Mouse (Mus musculus) embryonic fibroblast, embryonic 13.5 days (primary cell): ENCODE data around the gene Foxn3. TPM values are rescaled to one million over a fixed set of nuclear protein-coding genes. Genes with fewer than 3 reads are reported as not detected.

Experiments
- H3K27ac ChIP-seq: 2 replicates; pipeline ENCODE4 v1.5.1; 2012; ENCODE audit warnings: low read length, control low read depth, inconsistent platforms; ENCODE audit not compliant: insufficient read depth
- H3K4me1 ChIP-seq: 2 replicates; pipeline ENCODE4 v1.6.1; 2011; ENCODE audit warnings: low read length; ENCODE audit not compliant: control insufficient read depth, insufficient read depth
- H3K4me3 ChIP-seq: 2 replicates; pipeline ENCODE4 v1.5.1; 2011; ENCODE audit warnings: mild to moderate bottlenecking, control low read depth, low read length; ENCODE audit not compliant: insufficient read depth
- CTCF ChIP-seq: IDR thresholded peaks from 2 replicates; pipeline ENCODE4 v1.5.1; 2011; ENCODE audit warnings: mild to moderate bottlenecking, control low read depth, low read length, moderate library complexity, borderline replicate concordance; ENCODE audit not compliant: insufficient read depth
- POLR2A ChIP-seq: IDR thresholded peaks from 2 replicates; pipeline ENCODE4 v1.6.1; 2011; ENCODE audit warnings: low read depth, mild to moderate bottlenecking, control low read depth, low read length, moderate library complexity
- polyA plus RNA-seq: library from polyadenylated mRNA; stranded (reverse); fragments of >200 nt; gene quantifications from 2 replicates; pipeline ENCODE4 v1.2.4, GENCODE M21; 2011; ENCODE audit warnings: low read depth; ENCODE audit not compliant: missing spikeins, insufficient read length

The Foxn3 gene
- polyA plus RNA-seq, 1 experiment: 59.0 TPM

GRCm38 (mm10) chr12:99244264-99244663 is 319.1 kb downstream of the Foxn3 start:
- no peak for TF ChIP-seq POLR2A
- no peak for TF ChIP-seq CTCF
- no peaks in the 10 kb centered on the region for H3K4me1 ChIP-seq

DNA sequence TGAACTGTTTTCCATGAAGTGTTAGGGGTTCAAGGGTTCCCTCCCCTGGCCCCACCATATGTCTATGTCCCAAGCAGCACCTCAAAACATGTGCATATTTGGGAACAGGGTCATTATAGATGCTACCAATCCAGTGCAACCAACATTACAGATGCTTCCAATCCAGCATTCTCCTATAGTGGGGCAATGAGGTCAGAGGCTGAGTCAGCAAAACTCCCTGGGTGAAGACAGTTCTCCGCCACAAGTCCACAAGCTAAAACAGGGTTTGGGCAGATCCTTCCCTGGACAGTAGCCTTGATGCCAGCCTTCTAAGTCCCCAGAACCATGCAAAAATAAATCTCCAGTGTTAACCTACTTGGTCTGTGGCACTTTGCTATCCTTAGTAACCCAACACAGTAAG is 320.1 kb downstream of the Foxn3 start:
- H3K4me1 ChIP-seq: no peaks in the 10 kb centered on the region
- no peak overlapping the region for H3K4me3 ChIP-seq
- H3K27ac ChIP-seq: no peak overlapping the region
- no peak for TF ChIP-seq CTCF
- TF ChIP-seq POLR2A: no peak

More at GRCm38 (mm10) chr12:99244264-99244663, 319.1 kb downstream of the Foxn3 start:
- no peak overlapping the region for H3K27ac ChIP-seq
- no peak overlapping the region for H3K4me3 ChIP-seq

- Histone ChIP-seq H3K4me1 (no peaks in the 10 kb centered on the region), H3K4me3 (no peak overlapping the region), H3K27ac (no peak overlapping the region)
- TF ChIP-seq CTCF: no peak
- TF ChIP-seq POLR2A: no peak
Measured at GRCm38 (mm10) chr12:99240185-99240726, 323.1 kb downstream of the Foxn3 start.

DNA sequence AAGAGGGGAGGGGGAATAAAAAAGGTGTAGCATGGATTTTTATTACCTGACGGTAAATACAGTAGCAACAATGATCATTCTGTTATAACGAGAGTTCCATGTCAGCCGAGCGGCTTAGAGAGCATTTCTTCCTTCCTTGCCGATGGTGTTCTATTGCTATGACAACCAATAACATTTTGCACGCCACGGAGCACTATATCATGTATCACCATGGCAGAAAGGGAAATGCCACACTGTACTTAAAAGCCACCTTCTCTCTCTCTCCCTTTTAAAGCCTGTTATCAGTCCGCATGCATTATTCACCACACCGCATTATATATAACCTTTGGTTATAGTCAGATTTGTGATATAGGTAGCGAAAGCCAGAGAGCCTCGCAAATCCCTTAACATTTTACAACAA is 323.6 kb downstream of the Foxn3 start:
- no peak overlapping the region for H3K4me3 ChIP-seq
- no peak overlapping the region for H3K27ac ChIP-seq
- no peak for TF ChIP-seq CTCF
- no peaks in the 10 kb centered on the region for H3K4me1 ChIP-seq

GRCm38 (mm10) chr12:99237497-99237896 is 325.9 kb downstream of the Foxn3 start:
- no peak overlapping the region for H3K27ac ChIP-seq

GRCm38 (mm10) chr12:99234346-99234745 is 329.0 kb downstream of the Foxn3 start:
- Histone ChIP-seq H3K4me3 (no peak overlapping the region), H3K27ac (no peak overlapping the region), H3K4me1 (no peaks in the 10 kb centered on the region)
- TF ChIP-seq CTCF: no peak

More at GRCm38 (mm10) chr12:99237497-99237896, 325.9 kb downstream of the Foxn3 start:
- Histone ChIP-seq H3K4me3 (no peak overlapping the region), H3K4me1 (no peaks in the 10 kb centered on the region)
- TF ChIP-seq POLR2A (no peak), CTCF (no peak)

GRCm38 (mm10) chr12:99233386-99233785 is 330.0 kb downstream of the Foxn3 start:
- Histone ChIP-seq H3K4me3 (no peak overlapping the region), H3K4me1 (no peaks in the 10 kb centered on the region), H3K27ac (no peak overlapping the region)
- TF ChIP-seq POLR2A (no peak), CTCF (no peak)

GRCm38 (mm10) chr12:99232478-99232877 is 330.9 kb downstream of the Foxn3 start:
- TF ChIP-seq CTCF: no peak
- TF ChIP-seq POLR2A: no peak
- Histone ChIP-seq H3K27ac (no peak overlapping the region), H3K4me1 (no peaks in the 10 kb centered on the region), H3K4me3 (no peak overlapping the region)

DNA sequence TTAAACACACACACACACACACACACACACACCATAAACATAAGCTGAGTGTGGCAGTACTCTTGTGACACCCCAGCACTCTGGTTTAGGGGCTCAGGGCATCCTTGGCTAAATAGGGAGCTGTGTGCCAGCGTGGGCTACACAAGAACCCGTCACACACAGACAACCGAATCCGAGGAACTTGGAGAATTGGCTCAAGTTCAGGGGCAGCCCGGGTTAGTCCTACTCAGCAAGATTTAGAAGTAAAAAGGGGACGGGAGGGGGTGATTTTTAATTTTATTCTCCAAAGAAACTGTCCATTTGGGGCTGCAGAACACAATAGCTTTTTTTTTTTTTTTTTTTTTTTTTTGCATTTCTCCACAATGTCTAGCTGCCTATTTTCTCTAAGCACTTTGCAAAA is 332.1 kb downstream of the Foxn3 start:
- H3K4me1 ChIP-seq: no peaks in the 10 kb centered on the region
- no peak for TF ChIP-seq CTCF
- TF ChIP-seq POLR2A: no peak

DNA sequence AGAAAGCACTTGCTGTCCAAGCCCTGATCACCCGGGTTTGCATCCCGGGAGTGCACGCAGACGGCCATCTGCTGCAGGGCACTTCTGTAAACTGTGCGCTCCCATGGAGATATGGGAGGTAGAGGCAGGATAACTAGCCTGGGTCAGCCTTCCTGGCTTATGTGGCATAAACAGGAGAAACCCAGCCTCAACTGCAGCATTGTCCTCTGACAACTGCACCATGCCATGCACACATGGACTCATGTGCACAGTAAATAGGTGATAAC is 332.7 kb downstream of the Foxn3 start:
- Histone ChIP-seq H3K27ac (no peak overlapping the region), H3K4me1 (no peaks in the 10 kb centered on the region)

More for the DNA sequence above, 332.1 kb downstream of the Foxn3 start:
- no peak overlapping the region for H3K27ac ChIP-seq
- no peak overlapping the region for H3K4me3 ChIP-seq

GRCm38 (mm10) chr12:99229973-99230782 is 333.2 kb downstream of the Foxn3 start:
- H3K4me3 ChIP-seq: no peak overlapping the region
- TF ChIP-seq CTCF (no peak), POLR2A (no peak)

More for the DNA sequence above, 332.7 kb downstream of the Foxn3 start:
- TF ChIP-seq CTCF (no peak), POLR2A (no peak)
- no peak overlapping the region for H3K4me3 ChIP-seq

More at GRCm38 (mm10) chr12:99229973-99230782, 333.2 kb downstream of the Foxn3 start:
- Histone ChIP-seq H3K27ac (no peak overlapping the region), H3K4me1 (no peaks in the 10 kb centered on the region)
